Mouse (Mus musculus): ENCODE results near the gene Crtac1.

Crtac1 gene

GRCm38 (mm10) chr19:42272003-42272963, 159.3 kb downstream of the Crtac1 start:
- peak; percentile 63 to 66 for DNase-seq

DNA sequence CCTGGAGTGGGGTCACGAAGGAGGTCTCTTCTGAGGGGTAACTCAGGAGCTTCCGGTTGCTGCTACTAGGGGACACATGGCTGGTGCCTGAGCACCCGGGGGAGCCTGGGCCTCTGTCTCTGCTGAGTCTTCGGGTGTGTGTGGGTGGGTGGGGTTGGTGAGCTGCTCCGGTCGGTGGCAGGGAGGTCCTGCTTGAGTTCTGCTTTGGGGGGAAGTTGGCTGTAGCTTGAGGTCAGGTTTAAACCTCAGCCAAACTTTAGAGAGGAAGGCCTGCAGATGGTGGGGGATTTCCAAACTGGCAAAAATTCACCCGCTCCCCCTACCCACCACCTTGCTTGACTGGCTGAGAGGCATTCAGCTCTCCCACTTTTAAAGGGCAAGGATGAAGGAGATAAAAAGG, 160.4 kb downstream of the Crtac1 start:
- DNase-seq = no peak

- DNase-seq = no peak
These were observed 161.5 kb downstream of the Crtac1 start for GRCm38 (mm10) chr19:42270119-42270518.

GRCm38 (mm10) chr19:42268337-42268736, 163.2 kb downstream of the Crtac1 start:
- DNase-seq = no peak

- no peak for DNase-seq
These were observed 168.1 kb downstream of the Crtac1 start for GRCm38 (mm10) chr19:42263524-42263923.

- no peak for DNase-seq
These were observed 171.1 kb downstream of the Crtac1 start for GRCm38 (mm10) chr19:42260486-42260885.

- no peak for DNase-seq
These were observed 173.0 kb downstream of the Crtac1 start for GRCm38 (mm10) chr19:42258596-42258995.

DNA sequence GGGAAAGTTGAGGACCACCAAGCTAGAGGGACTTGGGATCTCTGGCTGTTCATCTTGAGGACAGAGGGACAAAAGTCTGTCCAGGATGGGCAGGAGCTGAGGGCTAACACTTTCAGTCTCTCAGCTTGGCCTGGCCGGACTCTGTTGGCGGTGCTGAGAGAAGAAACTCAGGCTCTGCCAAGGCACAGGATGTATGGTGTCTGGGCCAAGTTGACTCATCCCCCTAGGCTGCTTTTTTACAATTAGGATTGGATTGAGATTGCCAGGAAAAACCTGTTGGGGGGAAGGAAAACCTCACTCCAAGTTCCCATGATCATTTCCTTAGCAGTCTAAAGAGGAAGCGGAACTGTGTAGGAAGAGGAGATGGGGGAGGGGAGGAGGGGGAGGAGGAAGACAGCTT, 173.6 kb downstream of the Crtac1 start:
- no peak for DNase-seq

GRCm38 (mm10) chr19:42257241-42257635, 174.3 kb downstream of the Crtac1 start:
- no peak for DNase-seq

DNA sequence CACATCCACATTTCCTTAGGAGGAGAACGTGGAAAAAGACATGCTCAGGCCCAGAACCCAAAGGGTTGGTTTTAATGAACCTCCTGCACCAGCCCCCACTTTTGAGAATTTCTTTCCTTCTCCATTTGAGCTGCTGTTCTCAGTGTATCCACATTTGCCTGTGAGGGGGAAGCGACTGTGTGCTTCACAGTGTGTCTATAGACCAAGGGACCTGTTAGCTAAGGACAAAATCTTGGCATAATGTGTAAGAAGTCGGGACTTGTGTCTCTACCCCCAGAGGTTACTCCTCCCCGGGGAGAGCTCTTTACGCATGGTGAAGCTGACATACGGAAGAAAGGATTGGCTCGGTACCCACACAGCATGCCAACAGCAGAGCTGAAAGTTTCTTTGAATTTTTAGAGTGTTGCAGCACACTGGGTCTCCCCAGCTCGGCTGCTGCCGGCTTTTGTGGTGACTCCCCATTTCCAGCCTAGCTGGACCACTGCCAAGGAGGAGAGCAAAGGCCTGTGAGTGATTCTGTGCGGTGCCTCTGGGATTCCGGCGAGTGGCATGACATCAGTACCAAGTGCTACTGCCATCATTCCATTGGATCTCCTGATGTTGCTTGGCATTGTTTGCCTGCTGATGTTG, 174.9 kb downstream of the Crtac1 start:
- DNase-seq = no peak

- peak; percentile 12 to 21 for DNase-seq
These were observed 175.6 kb downstream of the Crtac1 start for GRCm38 (mm10) chr19:42255784-42256610.

- no peak for DNase-seq
These were observed 176.2 kb downstream of the Crtac1 start for GRCm38 (mm10) chr19:42255438-42255783.

DNA sequence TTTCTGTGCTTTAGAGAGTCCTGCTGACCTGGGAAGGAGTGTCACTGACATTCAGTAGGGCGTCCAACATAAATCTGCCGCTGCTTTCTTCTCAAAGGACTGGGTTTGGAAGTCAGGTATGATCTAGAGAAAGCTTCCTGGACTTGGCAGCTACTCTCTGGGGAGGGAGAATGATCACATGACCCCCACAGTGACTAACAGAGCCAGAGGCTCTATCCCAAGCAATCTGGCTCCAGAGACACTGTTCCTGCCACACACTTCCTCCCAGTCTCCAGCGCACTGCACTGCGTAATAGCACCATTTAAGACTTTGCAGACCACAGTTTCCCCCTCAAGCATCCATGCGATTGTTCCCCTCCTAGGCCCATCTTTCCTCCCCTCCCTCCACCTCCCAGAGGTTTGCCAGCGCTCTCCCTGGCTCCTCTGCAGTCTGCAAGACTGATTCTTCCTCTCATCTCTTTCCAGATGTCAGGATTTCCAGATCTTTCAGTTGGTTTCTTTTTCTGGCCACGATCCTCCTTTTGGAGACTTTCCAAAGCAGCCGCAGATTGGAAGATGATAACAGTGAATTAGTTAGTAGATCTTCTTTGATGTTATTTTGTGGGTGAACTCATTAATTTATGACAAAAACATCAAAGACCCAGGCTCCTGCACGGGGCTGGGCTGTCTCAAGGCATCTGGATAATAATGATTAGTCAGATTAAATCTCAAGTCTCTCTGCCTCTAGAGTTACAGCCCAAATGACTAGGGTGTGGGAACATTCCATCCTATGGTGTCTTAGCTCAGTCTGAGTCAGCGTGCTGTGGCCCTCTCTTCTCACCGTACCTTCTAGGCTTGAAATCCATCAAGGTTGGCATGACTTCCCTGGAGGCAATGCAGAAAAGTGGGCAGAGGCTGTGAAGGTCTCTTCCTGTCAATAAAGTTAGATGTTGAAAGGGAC, 181.3 kb downstream of the Crtac1 start:
- no peak for DNase-seq

- no peak for DNase-seq
These were observed 184.1 kb downstream of the Crtac1 start, which contains the start of gene Golga7b for GRCm38 (mm10) chr19:42247519-42247918. TSS of gene Golga7b (plus strand) at chr19:42247574.

- no peak for DNase-seq
These were observed 185.0 kb downstream of the Crtac1 start for GRCm38 (mm10) chr19:42246626-42247025.

DNA sequence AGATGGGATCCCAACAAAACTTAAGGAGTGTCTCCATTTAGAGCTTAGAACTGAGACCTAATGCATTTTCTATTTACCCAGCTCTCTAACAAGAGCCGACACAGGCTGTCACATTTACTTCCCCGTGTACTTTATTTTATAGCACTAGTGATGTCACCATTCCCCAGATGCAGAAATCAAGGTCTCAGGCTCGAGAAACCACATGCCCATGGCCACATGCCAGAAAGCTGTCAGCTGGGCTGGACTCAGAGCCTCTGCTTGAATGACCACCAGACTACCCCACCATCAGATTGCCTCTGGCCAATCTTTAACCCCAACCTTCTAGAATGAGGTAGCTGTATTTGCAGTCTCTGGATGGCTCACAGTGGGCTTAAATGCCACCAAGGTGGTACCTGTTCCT, 188.2 kb downstream of the Crtac1 start:
- DNase-seq = no peak

- no peak for DNase-seq
These were observed 190.7 kb downstream of the Crtac1 start for GRCm38 (mm10) chr19:42240881-42241280.

DNA sequence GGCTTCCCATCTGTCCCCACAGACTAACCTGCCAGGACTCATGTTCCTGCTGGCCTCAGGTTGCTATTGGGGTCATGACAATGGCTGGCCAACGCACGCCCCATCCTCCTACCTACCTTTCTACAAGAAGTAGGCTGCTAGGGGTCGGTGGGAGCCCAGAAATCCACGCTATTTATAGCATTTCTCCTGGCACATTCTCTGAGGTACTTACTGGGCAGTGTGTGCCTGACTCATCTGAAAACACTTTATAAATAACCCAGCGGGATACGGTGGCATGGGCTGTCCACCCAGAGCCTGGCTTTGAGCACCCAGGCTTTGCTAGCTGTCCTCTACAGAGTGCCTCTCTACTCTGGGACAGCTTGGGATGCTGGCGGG, 193.3 kb downstream of the Crtac1 start:
- DNase-seq = no peak

GRCm38 (mm10) chr19:42237602-42238340, 193.8 kb downstream of the Crtac1 start:
- no peak for DNase-seq
